Comparison of ENCODE assay signal across 24 mouse cellular contexts in the genomic region with DNA sequence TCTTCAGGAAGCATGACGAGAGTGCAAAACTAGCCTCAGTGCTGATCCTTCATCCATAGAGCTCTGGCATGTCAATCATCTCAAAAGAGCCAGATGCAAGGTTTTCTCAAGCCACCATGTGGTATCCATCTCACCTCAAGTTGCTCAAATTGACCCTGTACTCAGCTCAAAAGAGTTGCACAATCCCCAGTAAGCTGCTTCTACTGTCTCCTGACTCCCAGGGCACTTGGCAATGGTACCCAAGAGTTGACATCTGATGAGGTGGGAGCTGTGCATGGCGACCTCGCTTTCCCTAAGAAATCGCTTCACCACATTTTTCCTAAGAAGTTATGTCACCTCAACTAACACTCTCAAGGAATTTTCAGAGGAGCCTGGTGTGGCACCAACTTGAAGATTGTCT.
DNase-seq lines count a peak whose midpoint lies in the region; ATAC-seq and TF ChIP-seq lines count a peak whose summit lies in the region.
"Had no signal": no experiment of that assay in that cellular context is flagged by ENCODE, and none has a peak within 500 bp of the region (broad histone marks: within the 10 kb centered on the region; RNA-seq: fewer than 3 reads in every experiment).

No protein-coding gene starts in this region.

- no peak overlapping the region for H3K4me3 ChIP-seq in lung, adult 2 months (replicated peaks; ENCODE audit: extremely low read depth, low read depth, low read length)
- H3K4me3 ChIP-seq in hindbrain, embryonic 16.5 days (ENCODE audit: low read length), result no peak overlapping the region
- H3K4me3 ChIP-seq: gastrocnemius, adult 2 months; heart, embryonic 12.5 days; heart, embryonic 15.5 days; hindbrain, embryonic 10.5 days; hindbrain, embryonic 13.5 days had no signal

- no peak overlapping the region for H3K4me2 ChIP-seq in hindbrain, embryonic 16.5 days (ENCODE audit: low read length)
- H3K4me2 ChIP-seq: heart, embryonic 12.5 days; heart, embryonic 15.5 days; hindbrain, embryonic 13.5 days had no signal

- no peak for ATAC-seq in hindbrain, embryonic 16.5 days
- ATAC-seq: activated CD4-positive, CD25-positive, alpha-beta regulatory T cell, adult 4 months; forebrain, embryonic 14.5 days; forebrain, postnatal 0 days; hindbrain, postnatal 0 days had no signal

- DNase-seq in lung, adult 18-20 months, result peak; percentile 10 to 30
- DNase-seq in lung, adult 2 months, result no peak
- DNase-seq in lung, postnatal 14 days, result peak; percentile 37
- peak; percentile 7 to 55 for DNase-seq in lung, postnatal 4 days
- DNase-seq in urinary bladder, postnatal 25 days (ENCODE audit: low spot score), result no peak
- DNase-seq: adrenal gland, adult 8-10 months; adrenal gland, postnatal 25 days; cerebellum, adult 18-20 months; cerebellum, adult 9-10 months; cerebellum, postnatal 14 days; forebrain, postnatal 0 days; gastrocnemius, adult 2 months; gastrocnemius, postnatal 14 days; heart, adult 18-20 months; heart, postnatal 10 days; heart, postnatal 36 days had no signal

- H3K9ac ChIP-seq in hindbrain, embryonic 16.5 days (ENCODE audit: low read depth, low read length), result no peak overlapping the region
- H3K9ac ChIP-seq: forebrain, postnatal 0 days; heart, embryonic 12.5 days; heart, embryonic 15.5 days; hindbrain, embryonic 13.5 days had no signal

- H3K36me3 ChIP-seq in hindbrain, embryonic 16.5 days (ENCODE audit: control insufficient read depth, insufficient read depth, low read length), result no peaks in the 10 kb centered on the region
- H3K36me3 ChIP-seq: heart, embryonic 12.5 days; heart, embryonic 15.5 days; hindbrain, embryonic 10.5 days; hindbrain, embryonic 13.5 days had no signal

- no peaks in the 10 kb centered on the region for H3K4me1 ChIP-seq in lung, adult 2 months (ENCODE audit: control insufficient read depth, insufficient read depth, low read length)
- H3K4me1 ChIP-seq in hindbrain, embryonic 16.5 days (ENCODE audit: control insufficient read depth, insufficient read depth, low read depth, low read length), result no peaks in the 10 kb centered on the region
- H3K4me1 ChIP-seq: heart, embryonic 12.5 days; heart, embryonic 15.5 days; hindbrain, embryonic 10.5 days; hindbrain, embryonic 13.5 days had no signal

- no peaks in the 10 kb centered on the region for H3K9me3 ChIP-seq in hindbrain, embryonic 16.5 days (ENCODE audit: control insufficient read depth, low read length)
- H3K9me3 ChIP-seq: heart, embryonic 12.5 days; heart, embryonic 15.5 days; hindbrain, embryonic 10.5 days; hindbrain, embryonic 13.5 days had no signal

- 76% methylated on average over 4 of the region's 4 CpGs for WGBS in lung, adult 2 months
- 89% methylated on average over 4 of the region's 4 CpGs for WGBS in hindbrain, embryonic 16.5 days

- H3K27me3 ChIP-seq in hindbrain, embryonic 16.5 days (replicated peaks; ENCODE audit: control insufficient read depth, insufficient read depth, low read length), result no peaks in the 10 kb centered on the region
- H3K27me3 ChIP-seq: heart, embryonic 12.5 days; heart, embryonic 15.5 days; hindbrain, embryonic 13.5 days had no signal

- H3K27ac ChIP-seq in hindbrain, embryonic 16.5 days (ENCODE audit: low read depth, low read length), result no peak overlapping the region
- H3K27ac ChIP-seq: gastrocnemius, adult 2 months; heart, embryonic 15.5 days; hindbrain, embryonic 10.5 days; hindbrain, embryonic 13.5 days; hindbrain, postnatal 0 days had no signal

- no peak for TF ChIP-seq CTCF in lung, adult 2 months (IDR thresholded peaks at IDR 0.05; ENCODE audit: insufficient read depth, low read length)

- no peak for TF ChIP-seq POLR2A in lung, adult 2 months (IDR thresholded peaks at IDR 0.05; ENCODE audit: borderline replicate concordance, extremely low read depth, low read depth, low read length)

Comparison
In these comparisons a context has a peak if more than half of its experiments do, and no peak if none do; other contexts are left out.
1. DNase-seq: peak in lung, adult 18-20 months (2 of 2), lung, postnatal 14 days (single experiment) and lung, postnatal 4 days (2 of 2); none in lung, adult 2 months (single experiment) and urinary bladder, postnatal 25 days (single experiment).